Mouse (Mus musculus) yolk sac, embryonic 10.5 days (tissue): ENCODE results near the gene Hcrt.

ENCODE experiments used
- DNase-seq: peaks from one replicate; pipeline ENCODE4 v3.0.0-alpha.2; 2017; ENCODE audit warnings: low spot score

Hcrt gene

DNA sequence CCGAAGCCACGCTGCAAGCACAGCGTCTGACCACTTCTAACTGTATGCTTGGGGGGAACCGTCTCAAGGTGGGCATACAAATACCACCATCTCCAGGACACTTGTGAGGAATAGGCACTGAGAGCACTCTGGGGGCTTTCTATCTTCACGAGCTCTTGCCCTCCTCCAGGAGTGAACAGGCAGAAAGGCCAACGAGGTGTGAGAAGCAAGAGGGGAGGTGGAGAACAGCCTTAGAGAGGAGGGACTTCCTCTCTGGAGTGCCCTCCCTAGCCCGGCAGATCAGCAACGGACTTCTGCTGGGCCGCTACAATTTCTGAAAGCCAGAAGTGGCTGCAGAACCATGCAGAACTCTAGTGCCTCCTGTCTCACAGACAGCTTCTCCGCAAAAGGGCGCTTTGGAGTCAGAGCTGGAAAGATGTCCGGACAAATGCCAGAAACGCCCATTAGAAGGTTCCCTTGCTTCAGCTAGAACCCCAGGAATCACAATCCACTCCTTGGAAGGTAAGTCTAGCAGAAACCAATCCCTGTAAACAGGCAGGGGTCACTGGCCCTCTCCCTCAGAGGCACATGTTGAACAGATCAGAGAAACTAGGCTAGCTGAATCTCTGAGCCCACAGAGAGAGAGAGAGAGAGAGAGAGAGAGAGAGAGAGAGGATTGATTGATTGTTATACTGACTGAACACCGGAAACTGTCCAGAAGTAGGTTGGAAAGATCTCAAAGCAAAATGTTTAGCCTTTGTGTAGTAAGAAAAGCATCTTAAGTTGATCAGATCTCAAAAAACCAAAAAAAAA, 26.6 kb downstream of the Hcrt start:
- no peak for DNase-seq

DNA sequence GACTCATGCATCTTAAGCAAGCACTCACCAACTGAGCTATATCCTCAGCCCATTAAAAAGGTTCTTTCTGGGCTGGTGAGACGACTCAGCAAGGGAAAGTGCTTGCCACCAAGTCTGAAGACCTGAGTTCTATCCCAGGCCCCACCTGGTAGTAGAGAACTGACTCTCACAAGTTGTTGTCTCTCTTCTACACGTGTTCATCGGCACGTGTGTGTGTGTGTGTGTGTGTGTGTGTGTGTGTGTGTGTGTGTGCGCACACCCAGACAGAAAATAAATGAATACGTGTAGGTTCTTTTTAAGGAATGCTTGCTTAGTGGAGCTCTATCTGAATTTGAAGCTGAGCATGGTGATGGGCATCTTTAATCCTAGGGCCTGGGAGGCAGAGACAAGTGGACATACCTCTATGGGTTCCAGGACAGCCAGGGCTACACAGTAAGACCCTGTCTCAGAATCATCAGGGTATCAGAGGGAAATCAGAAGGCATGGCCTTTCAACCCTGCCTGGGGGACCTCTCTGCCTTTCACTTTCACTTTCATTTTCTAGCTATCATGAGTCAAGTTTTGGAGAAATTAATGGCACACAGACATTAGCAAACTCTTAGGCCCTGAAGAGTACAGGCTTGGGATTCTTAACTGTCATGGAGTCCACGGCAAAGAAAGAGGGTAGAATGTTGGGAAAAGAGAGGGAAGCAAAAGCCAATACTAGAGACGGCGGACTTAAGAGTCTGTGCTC, 27.4 kb downstream of the Hcrt start:
- DNase-seq: no peak

GRCm38 (mm10) chr11:100730477-100731205, 32.1 kb downstream of the Hcrt start:
- DNase-seq: peak; percentile 77

- no peak for DNase-seq
These were observed 32.8 kb downstream of the Hcrt start for GRCm38 (mm10) chr11:100729976-100730375.

DNA sequence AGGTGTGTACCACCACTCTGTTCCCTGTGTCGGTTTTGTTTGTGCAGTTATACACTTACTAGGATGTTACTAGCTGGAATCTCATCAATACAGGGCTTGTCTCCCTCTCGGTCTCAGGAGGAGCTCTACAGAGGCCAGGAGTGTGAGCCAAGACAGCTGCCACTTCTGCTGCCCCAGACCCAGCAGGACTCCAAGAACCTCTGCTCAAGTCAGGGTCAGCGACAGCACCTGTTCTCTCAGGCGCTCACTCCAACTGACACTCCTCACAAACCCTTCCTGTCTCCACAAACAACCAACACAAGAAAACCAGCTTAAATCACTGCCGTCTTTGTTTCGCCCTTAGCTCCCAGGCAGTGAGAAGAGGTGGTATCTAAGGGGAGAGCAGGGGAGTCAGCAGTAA, 34.1 kb downstream of the Hcrt start:
- no peak for DNase-seq

DNA sequence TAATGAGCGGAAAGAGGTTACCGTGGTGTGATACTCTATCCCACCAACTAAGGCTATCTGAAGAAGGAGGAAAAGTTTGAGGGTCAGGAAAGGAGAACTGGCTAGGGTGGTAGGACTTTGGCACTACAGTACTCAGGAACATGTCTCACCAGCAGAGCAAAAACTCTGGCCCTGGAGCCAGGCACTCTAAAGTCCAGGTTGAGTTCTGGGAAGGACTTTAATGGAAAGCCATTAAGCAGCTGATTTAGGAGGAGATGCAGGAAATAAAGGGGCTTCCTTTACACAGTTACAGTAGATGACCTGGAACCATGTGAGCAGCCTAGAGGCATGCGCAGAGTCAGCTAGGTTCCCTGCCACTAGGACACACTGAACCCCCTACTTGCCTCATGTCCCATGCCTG, 35.5 kb downstream of the Hcrt start:
- no peak for DNase-seq

- peak; percentile 74 for DNase-seq
These were observed 37.7 kb downstream of the Hcrt start for GRCm38 (mm10) chr11:100724919-100725512.

DNA sequence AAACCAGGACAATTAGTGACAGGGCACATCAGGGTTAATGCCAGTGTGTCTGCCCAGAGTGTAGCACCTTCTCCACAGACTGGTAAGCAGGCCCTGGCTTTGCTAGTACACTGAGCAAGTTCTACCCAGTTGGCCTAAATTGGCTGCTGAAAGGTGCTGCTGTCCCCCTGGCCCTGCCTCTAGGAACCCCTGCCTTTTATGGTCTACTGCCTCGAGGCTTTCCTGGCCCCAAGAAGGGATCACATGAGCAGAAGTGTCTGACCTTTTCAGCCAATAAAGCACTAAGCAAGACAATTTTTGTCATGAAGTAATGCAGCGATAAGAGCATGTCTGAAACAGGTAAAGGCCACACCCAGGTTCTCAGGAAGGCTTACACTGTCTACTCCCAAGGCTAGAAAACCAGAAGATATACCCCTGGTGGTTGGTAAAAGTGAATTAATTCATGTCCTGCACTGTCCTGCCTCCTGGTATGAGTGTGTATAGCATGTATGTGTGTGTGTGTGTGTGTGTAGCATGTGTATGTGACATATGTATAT, 40.2 kb downstream of the Hcrt start:
- DNase-seq: no peak

- DNase-seq: no peak
These were observed 40.8 kb downstream of the Hcrt start for GRCm38 (mm10) chr11:100721776-100722492.

- no peak for DNase-seq
These were observed 41.5 kb downstream of the Hcrt start for GRCm38 (mm10) chr11:100721254-100721653.

DNA sequence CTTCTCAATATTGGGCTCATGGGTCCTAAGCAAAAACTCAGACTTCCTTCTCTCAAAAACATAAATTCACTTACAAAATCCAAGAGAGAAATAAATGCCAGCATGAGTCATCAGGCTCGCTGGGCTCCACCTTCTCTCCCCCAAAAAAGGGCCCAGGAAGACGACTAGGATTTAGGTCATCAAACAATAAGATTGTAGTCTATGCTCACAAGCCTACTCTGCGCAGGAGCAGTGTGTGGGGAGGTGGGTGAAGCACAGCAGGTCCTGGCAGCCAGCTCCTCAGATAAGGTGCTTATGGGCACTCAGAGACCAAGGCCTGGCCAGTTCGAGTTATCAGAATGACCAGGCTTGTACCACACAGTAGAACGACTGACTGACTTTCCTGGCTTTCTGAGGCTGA, 42.4 kb downstream of the Hcrt start:
- no peak for DNase-seq

- DNase-seq: no peak
These were observed 42.8 kb downstream of the Hcrt start for GRCm38 (mm10) chr11:100719893-100720292.

DNA sequence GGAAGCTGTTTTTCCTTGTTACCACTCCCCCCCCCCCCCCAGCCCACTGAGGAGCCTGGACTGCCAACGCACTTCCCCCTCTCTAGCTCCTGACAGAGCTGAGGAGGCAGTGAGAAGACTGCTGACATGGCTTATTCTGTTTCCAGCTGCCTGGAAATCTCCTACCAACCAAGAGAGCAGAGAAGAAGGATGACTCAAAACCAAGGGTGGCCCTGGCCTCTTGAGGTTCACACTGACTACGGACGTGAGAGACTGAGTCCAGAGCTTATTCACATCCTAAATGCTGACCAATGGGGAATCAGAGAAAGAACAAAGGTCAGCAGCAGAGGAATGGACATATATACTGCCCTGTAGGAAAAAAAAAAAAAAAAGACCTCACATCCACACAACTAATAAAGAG, 43.4 kb downstream of the Hcrt start:
- peak; percentile 62 for DNase-seq

DNA sequence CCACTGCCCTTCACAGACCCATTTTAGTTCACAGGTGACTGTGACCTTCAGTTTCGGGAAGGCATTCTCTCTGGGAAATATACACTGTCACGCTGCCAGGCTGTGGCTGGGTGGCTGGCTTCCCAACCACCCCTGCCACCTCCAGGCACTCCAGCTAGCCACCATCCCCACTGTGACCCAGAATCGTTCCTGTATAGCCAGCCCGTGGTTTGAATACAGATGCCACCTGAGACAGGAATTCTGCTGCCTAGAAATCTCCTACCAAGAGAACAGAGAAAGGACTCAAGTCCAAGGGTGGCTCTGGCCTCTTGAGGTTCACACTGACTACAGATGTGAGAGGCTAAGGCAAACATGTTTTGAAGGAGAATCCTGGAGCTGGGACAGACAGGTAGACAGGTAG, 43.9 kb downstream of the Hcrt start:
- DNase-seq: no peak

GRCm38 (mm10) chr11:100718462-100718861, 44.3 kb downstream of the Hcrt start:
- DNase-seq: no peak

DNA sequence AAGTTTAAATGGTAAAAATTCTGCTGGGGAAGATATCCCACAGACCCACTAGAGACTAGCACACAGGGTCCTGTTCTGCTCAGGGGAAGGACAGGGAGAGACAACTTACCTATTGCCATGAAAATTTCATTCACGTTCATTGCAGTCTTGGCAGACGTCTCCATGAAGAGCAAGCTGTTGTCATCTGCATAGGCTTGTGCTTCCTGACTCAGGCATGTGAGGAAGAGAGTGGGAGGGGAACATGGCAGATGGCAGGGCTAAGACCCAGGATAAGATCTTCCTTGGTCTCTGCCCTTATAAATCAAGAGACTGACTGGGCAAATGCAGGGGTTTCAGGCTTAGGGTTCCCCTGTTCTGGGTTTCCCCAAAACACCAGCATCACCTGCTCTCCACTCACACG, 46.1 kb downstream of the Hcrt start:
- DNase-seq: no peak

GRCm38 (mm10) chr11:100714948-100715347, 47.8 kb downstream of the Hcrt start:
- no peak for DNase-seq

- peak; percentile 66 for DNase-seq
These were observed 48.2 kb downstream of the Hcrt start for GRCm38 (mm10) chr11:100714534-100714915.

DNA sequence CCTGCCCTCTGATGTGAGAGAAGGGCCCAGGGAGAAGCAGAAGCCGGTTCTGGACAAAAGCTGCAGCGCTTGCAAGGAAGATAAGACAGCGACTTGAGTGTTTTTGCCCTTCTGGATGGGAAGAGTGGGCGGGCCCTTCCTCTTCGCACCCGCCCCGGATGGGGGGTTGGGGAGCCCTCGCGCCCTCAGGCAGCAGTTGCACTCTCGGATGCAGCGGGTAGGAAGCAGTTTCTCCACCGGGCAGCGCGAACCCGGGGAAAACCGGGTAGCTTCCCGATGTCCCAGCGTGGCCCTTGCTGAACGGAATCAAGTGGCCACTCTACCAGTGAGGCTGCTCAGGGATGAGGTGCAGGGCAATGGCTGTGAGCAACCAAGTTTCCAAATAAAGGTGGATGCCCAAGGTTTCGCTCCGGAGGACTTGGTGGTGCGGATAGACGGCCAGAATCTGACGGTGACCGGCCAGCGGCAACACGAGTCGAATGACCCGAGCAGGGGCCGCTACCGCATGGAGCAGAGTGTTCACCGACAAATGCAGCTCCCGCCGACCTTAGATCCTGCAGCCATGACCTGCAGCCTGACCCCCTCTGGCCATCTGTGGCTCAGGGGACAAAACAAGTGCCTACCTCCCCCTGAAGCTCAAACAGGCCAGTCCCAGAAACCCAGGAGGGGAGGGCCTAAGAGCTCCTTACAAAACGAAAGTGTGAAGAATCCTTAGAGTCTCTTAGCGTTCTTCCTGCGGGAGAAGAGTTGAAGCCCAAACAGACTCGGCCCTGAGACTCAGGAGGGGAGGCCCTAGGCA, 48.8 kb downstream of the Hcrt start, which contains the start of gene Hspb9:
Gene Hspb9 (plus strand): TSS at position 116 of the 799 bp plus-strand sequence.
- peak; percentile 74 for DNase-seq

- DNase-seq: no peak
These were observed 49.6 kb downstream of the Hcrt start for GRCm38 (mm10) chr11:100713174-100713573.
